Mouse (Mus musculus): Measurements from ENCODE around the gene Cx3cr1.
A peak's percentile ranks its signal among the peaks of the same experiment; 100 is the strongest.

The Cx3cr1 gene

DNA sequence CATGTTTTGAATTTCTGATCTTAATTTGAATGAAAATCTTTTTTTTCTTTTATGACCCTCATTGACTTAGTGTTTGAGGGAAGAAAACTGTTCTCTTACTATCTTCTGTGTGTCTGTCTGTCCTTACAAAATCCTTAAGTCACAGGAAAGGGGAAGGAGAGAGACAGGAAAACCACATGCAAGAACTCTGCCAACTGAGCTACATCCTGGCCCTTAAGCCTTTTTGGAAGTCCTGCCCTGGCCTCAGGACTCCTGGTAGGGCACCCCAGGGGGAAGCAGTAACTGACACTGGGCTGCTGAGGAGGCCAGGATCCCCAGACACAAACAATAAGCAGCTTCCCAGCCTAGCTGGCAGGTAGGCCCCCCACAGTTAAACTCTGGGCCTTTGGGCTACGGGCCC lies 126.4 kb downstream of the Cx3cr1 start:
- DNase-seq (ENCODE audit: low read depth, low spot score), result no peak

DNA sequence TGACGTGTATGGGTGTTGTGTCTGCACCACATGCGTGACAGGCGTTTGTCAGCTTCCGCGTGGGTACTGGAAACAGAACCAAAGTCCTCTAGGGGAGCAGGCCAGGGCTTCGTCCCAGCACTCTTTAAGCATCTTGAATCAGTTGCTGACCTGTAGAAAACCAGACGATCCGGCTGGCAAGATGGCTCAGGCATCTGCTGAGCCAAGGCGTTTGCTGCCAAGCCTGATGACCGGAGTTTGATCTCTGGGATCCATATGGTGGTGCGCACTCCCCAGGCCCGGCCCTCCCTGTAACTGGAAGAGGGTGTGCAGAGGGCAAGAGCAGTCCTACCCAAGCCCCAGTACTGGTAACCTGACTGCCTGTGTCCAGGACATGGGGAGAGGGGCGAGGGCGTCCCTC lies 127.8 kb downstream of the Cx3cr1 start:
- no peak for DNase-seq (ENCODE audit: low read depth, low spot score)

DNA sequence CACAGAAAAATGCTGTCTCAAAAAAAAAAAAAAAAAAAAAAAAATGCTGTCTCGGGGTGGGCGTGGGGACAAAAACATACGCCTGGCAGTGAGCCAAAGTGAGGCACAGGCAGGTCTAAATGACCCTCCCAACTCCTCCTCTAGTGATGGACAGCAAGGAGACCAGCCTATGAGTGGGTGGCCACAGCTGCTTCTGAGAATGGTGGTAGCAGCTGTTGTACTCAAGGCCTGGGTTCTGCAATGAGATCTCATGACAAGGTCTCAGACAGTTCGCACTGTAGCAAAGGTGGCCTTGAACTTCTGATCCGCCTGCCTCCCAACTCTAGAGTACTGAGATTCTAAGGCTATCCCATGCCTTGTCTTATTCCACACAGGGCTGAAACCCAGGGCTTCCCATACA lies 128.3 kb downstream of the Cx3cr1 start:
- no peak for DNase-seq (ENCODE audit: low read depth, low spot score)

DNA sequence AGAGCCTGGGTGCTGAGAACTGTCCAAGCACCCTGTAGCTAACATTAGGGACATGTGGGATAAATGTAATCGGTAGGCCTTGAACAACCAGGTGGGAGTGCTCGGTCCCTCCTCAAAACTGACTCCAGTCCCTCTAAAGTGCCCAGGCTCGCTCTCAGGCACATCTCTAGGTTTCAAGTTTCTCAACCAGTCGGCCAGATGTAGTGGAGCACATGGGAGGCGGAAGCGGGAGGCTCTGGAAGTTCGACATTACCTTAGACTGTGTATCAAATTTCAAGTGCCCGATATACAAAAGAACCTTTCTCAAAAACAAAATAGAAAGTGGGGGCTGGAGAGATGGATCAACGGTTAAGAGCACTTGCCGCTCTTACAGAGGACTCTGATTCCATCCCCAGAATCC lies 130.0 kb downstream of the Cx3cr1 start:
- DNase-seq (ENCODE audit: low read depth, low spot score), result no peak

DNA sequence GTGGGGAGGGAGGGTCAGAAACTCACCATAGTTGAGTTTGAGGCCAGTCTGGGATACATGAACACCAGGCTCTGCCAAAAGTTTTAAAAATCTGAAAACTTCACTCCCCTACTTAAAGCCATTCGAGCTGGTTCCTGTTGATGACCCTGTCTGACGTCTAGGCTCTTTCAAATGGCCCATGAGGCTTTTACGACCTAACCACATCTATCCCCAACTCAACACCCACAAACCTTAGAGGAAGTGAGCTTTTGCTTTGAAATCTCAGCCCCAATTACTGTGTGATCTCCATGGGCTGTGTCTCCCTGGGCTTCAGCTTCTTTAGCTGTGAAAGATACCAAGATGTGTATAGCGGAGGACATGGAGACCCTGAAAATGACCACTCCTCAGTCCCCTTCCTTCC lies 131.2 kb downstream of the Cx3cr1 start:
- DNase-seq (ENCODE audit: low read depth, low spot score), result no peak

DNA sequence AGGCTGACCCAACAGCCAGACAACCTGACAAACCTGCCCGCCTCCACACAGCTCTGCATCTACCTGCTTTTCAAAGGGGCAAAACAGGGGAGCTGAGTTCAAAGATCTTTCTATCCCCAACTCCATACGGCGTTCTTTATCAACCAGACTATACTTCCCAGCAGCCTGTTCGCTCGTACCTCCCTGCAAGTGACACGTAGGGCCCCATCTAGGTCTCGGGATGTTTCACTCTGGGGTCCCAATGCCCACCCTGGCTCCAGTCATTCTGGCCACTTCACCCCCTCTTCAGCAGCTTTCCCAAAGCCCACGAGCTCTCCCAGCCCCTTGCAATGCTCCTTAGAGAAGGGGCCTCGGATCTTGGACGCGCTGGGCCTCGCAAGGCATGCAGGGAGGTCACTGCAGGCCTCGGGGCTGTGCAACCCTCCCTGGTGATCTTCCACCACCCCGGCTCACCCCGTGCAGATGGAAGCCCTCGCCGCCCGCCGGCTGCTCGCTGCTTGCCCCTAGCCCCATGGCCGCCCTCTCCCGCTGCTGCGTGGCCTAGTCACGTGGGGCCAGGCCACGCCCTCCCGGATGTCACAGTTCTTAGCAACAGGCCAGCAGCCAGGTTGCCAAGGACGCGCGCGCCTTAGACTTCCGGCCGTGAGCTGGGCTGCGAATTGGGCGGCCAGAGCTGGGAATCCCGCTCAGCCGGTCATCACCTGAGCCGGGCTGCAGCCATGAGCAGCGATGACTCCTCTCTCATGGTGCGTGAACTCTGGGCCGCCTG lies 132.5 kb downstream of the Cx3cr1 start, which contains the start of the genes Gorasp1 and Ttc21a:
Gene Gorasp1, minus strand, starts transcription at position 561 of the 769 bp plus-strand sequence.
Gene Ttc21a, plus strand, starts transcription at position 602 of the 769 bp plus-strand sequence.
- peak; percentile 72 for DNase-seq (ENCODE audit: low read depth, low spot score)

DNA sequence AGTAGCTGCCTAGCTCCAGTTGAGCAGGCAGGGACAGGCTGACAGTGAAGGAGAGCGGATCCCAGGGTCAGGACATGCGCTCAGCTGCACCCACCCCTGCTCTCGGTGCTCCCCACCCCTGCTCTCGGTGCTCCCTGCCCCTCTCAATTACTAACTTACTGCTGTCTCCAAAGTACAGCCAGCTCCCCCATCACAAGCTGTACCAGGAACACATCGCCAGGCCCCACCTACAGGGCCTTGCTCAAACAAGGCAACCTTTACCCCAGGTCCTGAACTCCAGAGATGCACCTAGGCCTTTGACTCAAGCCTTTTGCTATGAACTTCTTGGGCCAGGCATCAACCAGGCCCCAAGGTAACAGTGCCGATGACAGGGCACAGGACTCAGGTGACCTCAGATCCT lies 136.0 kb downstream of the Cx3cr1 start:
- DNase-seq (ENCODE audit: low read depth, low spot score), result no peak

DNA sequence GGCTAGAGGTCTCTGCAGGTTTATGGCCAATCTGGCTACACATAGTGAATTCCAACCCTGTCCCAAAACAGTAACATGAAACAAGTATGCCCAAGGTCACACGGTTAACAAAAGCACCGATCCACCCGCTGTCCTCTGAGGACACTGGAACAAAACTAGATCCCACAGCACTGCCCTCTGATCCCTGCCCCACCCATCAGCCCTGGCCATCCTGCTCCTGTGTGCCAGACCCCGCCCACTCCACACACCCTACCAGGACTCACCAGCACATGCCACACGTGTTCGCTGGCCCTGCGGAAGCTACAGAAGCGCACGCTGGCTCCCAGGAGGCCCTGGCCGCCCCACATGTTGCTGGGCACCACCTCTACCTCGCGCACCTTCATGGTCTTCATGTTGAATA lies 137.3 kb downstream of the Cx3cr1 start:
- no peak for DNase-seq (ENCODE audit: low read depth, low spot score)

DNA sequence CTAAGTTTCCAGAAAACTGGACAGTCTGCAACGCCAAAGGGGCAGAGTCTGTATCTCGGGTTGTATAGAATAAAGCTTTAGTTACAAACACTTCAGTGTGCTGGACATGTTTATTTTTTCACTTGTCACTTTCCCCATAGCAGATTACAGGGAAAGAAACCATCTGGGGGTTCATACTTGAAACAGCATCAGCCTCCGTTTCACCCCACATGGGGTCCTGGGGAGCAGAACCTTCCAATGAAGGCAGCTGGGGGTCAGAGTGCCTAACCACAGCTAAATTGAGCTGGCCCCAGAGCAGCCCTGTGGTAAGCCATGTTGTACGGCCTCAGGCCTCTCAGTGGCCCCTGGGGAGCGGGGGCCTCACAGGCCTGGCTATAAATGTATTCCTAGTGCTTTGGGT lies 143.2 kb downstream of the Cx3cr1 start:
- DNase-seq (ENCODE audit: low read depth, low spot score), result no peak

DNA sequence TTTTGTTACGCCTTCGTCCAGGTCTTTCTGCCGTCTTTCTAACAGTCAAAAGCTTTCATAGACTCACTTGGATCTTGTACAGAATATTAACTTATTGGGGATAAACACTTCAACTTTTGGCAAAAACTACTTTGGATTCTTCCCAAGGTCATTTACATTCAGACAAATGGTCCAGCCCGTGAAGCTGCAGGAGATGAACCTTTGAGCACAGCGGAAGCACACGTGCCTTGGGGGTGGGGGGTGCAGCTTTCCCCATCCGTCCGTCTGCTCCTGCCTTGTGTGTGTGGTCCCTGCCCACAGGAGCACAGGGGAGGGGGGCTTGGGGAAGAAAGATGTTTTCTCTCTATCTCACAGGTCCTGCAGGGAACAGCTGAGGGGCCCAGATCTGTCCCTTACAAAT lies 143.9 kb downstream of the Cx3cr1 start:
- no peak for DNase-seq (ENCODE audit: low read depth, low spot score)

DNA sequence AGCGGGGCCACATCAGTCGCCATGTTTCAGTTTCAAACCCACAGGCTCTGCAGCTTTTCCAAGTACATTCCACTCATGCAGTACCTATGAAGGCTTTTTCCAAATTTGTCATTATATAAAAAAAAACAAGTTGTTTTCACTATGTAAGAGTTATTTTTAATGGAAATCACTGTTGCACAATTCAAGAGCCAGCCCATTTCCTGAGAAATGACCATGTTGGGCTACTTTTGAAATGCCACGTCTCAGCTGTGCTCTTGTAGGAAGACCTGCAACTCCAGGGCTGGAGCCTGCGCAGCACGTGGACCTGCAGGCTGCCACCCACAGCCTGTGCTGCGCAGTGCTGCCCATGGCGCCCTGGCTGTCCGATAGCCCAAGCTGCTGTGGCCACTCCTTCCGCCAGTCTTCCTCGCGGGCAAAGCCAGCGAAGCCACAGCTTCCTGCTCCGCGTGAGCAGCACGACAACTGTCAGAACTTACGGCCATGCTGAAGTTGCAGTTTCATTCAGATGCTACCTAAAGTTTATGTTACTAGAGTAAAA lies 144.5 kb downstream of the Cx3cr1 start:
- no peak for DNase-seq (ENCODE audit: low read depth, low spot score)

DNA sequence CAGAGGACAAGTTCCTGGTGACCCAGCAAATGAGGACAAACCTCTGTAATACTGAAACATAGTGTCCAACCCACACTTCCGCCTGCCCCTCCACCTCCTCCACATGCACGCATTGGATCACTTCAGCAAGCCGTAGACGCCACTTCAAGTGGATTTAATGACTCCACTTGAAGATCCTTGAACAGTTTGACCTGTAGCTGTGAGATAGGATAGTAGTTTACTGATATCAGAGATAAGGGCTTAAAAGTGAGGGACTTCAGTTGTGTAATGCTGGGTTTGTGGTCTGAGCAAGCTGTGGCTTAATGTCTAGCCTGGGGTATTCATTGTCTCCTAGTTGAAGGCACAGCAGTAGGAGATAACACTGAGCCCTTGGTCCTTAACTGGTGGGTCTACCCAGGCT lies 146.2 kb downstream of the Cx3cr1 start:
- DNase-seq (ENCODE audit: low read depth, low spot score), result no peak

DNA sequence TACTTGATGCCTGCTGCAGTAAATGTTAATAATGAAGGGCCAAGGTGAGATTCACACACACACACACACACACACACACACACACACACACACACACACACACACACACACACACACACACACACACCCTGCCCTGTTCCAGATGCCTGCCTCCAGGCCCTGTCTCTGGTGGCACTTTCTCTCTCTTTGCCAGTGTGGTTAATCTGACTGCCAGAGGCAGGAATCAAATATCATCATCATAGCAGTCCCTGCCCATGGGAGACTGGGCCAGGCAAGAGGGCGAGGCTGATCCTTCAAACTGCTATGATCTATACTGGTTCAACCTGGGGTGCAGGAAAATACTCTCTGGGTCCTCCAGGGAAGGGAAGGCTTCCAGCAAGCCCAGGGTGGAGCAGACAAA lies 149.8 kb downstream of the Cx3cr1 start:
- no peak for DNase-seq (ENCODE audit: low read depth, low spot score)

DNA sequence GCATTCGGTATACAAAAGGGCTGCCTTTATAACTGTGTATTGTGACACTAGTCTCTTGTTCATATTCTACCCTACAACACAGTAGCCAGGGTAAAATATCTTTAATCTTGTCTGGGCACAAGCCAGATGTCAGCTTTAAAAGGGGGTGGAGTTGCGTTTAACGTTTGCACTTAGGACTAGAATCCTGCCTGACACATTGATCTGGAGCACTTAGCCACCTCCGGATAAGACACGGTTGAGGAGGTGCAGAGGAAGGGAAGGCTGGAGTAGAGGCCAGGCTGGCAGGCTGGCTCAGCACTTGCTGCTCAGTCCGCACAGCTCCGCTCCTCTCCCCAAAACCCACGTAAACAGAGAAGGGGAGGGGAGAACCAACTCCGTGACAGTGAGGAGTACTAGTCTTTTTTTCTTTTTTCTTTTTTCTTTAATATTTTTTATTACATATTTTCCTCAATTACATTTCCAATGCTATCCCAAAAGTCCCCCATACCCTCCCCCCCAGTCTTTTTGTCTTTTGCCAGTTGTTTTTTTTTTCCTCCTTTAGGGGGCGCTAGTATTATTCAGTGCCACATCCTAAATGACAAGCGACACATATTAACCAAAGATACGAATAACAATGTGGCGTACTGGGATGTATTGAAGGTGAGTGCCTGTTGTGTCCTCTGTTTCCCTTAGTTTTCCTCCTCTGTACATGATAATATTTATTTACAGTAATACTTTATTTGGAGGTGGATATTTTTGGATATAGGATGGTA lies 156.4 kb downstream of the Cx3cr1 start:
- no peak for DNase-seq (ENCODE audit: low read depth, low spot score)

DNA sequence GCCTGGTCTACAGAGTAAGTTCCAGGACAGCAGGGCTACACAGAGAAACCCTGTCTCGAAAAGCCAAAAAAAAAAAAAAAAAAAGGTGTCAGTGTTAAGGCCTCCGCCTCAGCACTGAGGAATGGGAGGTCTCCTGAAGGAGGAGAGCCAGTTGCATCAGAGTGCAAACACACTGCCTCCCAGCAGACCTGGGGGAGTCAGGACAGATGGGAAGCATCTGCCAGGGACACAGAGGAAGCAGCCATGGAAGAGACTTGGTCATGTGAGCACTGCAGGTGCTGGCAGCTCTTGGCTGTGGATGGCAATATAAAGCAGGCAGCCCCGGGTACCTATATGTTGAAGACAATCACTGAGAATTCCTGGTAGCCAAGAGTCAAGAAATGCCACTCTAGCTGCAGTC lies 159.7 kb downstream of the Cx3cr1 start:
- DNase-seq (ENCODE audit: low read depth, low spot score), result no peak

DNA sequence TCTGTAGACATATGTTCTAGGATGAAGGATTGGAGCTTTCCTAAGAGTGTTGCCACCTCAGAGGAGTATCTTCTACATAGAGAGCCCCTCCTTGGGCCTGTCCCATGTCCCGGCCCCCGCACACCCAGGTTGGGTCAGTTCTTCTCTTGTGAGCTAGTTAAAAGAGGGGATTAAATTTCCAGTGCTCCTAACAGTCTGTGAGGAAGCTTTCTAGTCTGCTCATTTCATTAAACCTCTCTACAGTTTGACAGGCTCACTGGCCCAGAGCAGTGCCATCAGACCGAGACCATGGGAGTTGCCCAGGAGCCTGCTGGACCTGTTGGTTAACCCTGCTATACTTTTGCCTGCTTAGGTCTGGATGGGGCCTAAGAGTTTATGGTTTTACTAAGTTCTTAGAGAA lies 161.0 kb downstream of the Cx3cr1 start:
- no peak for DNase-seq (ENCODE audit: low read depth, low spot score)

DNA sequence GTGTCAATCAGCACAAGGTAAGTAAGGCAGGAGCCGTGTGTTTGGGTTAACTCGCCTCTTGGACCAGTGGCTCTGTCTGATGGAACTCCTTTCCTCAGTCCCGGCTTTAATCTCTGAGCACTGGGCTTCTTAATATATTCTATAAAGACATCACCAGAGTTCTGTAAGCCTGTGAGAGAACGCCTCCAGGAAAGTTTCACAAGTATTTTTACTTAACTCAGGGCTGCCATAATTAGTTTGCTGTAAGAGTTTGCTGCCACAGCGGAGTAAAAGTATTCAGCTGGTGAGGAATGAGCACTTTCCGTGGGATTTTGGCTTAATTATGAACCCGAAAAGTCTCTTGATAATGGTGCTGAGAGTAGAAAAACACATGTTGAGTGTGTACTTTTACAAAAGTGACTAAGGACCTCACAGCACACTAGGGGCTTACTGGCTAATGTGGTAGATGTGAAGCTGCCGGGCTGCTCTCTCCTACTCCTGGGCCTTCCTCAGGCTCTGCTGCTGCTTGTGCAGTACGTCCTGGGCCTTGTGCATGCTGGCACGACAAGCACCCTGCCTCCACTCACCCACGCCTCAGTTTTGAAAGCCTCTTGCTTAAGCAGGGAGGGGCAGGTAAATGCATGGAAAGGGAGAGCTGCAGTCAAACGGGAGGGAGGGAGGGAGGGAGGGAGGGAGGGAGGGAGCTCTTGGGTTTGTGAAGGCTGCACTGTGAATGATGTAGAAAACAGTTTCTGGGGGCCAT lies 167.1 kb downstream of the Cx3cr1 start:
- no peak for DNase-seq (ENCODE audit: low read depth, low spot score)

DNA sequence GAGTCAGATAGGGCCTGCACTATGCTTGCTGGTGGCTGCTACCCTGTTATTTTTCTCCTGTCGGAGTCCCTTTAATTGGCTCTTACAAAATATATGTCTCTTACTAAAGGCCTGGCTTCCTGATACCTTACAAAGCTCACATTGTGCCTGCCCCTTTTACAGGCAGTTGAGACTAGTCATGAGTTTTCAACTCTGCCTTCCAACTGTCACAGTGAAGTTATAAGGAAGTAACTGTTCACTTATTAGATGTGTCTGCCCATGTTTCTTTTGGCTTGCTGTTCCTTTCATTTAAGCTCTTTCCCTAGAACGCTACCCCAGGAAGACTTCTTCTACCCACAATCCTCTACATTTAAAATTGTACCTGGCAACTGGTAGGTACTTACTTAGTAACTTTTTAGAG lies 170.2 kb downstream of the Cx3cr1 start:
- no peak for DNase-seq (ENCODE audit: low read depth, low spot score)

DNA sequence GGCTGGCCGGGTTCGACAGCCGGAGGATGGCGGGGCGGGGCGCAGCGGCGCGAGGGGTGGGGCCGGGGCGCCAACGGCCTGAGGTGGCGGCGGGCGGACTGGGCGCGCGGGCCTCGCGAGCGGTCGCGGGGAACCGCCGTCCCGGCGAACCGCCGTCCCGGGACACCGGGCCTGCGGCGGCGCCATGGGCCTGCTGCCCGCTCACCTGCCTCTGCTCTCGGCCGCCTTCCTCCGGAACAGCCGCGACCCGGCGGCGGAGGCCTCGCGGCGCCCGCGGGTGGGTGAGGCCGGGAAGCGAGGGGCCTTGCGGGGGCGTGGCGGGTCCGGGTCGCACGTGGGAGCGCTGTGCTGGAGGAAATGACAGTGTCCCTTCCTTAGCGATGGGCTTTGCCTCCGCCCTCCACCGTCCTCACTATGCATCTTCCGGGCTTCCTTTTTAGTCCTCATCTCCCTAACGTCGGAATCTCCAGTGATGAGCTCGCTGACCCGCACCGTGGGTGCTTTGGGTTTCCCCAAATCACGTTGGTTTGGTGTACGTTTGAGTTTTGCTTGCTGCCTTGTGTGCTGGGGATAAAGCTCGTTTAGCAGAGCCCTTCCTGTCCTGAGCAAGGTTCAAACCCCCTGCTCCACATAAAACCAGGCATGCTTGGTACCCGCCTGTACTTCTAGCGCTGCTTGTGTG lies 174.5 kb downstream of the Cx3cr1 start:
- peak; percentile 9 for DNase-seq (ENCODE audit: low read depth, low spot score)

DNA sequence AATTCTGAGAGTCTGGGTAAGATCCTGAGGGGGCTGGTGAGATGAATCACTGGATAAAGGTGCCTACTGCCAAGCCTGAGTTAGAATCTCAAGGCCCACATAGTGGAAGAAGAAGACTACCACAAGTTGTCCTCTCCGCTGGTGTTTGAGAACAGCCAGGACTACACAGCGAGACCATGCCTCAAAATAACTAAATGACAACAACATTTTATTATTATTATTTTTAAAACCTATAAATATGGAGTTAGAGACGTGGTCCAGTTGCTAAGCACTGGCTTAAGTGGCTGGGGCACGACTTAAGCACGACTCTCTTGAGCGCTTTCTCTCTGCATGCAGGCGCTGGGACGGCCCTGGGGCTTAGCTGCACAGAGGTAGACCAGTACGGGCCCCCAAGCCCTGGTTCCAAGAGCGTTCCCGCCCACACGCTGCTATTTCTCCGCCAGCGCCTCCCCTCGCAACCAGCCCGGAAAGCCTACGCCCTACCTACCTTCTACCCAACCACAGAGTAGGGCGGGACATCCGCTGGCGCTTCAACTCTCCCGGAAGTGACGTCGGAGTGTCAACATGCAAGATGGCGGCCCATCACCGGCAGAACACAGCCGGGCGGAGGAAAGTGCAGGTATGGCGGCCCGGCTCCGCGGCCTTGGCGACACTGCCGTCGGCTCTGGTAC lies 175.2 kb downstream of the Cx3cr1 start, which contains the start of gene Wdr48:
Gene Wdr48, plus strand, starts transcription at position 540 of the 671 bp plus-strand sequence.
- peak; percentile 98 for DNase-seq (ENCODE audit: low read depth, low spot score)

DNA sequence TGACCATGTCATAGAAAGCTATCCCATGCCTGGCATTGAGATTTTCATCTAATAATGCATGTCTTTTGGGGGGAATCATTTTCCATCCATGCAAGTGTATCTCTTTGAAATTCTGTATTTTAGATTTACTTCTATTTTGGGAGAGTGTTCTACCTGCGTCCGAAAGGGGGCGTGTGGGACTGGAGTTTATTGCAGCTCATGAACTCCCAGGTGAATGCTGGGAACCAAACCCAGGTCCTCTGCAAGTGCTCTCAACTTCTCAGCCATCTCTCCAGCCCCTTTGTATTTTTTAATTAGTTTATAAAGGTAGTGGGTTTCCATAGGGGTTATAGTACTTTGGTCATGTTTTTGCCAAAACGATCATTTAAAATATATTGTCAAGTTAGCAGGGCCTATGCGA lies 175.8 kb downstream of the Cx3cr1 start:
- no peak for DNase-seq (ENCODE audit: low read depth, low spot score)

All from c-Kit-negative CD71-positive TER-119-positive erythroid progenitor cells, embryonic 14.5 days (primary cell).